Mouse (Mus musculus) forebrain, embryonic 15.5 days (tissue): ENCODE data around the gene Slc35f6. TPM values are rescaled to one million over a fixed set of nuclear protein-coding genes. Genes with fewer than 3 reads are reported as not detected.
A peak's percentile ranks its signal among the peaks of the same experiment; 100 is the strongest.

ENCODE experiments used
- ATAC-seq: fragments of 200-750 bp; cut with Nextera tagmentation; replicated peaks from 2 replicates; pipeline ENCODE4 v1.8.0; 2017; ENCODE audit warnings: mild to moderate bottlenecking, moderate TSS enrichment, moderate library complexity
- H3K27ac ChIP-seq: fragments of 300-500 bp; sonication (generic); replicated peaks from 2 replicates; pipeline ENCODE4 v1.5.1; 2015; ENCODE audit warnings: mild to moderate bottlenecking, inconsistent platforms
- H3K27me3 ChIP-seq: fragments of 300-500 bp; sonication (generic); 2 replicates; pipeline ENCODE4 v1.6.1; 2015; ENCODE audit warnings: inconsistent platforms
- H3K36me3 ChIP-seq: fragments of 300-500 bp; sonication (generic); 2 replicates; pipeline ENCODE4 v1.6.1; 2015; ENCODE audit warnings: mild to moderate bottlenecking, inconsistent platforms
- H3K4me1 ChIP-seq: fragments of 300-500 bp; sonication (generic); 2 replicates; pipeline ENCODE4 v1.6.1; 2015; ENCODE audit warnings: inconsistent platforms
- H3K4me2 ChIP-seq: fragments of 300-500 bp; sonication (generic); replicated peaks from 2 replicates; pipeline ENCODE4 v1.6.1; 2015; ENCODE audit warnings: mild to moderate bottlenecking, inconsistent platforms
- H3K4me3 ChIP-seq: fragments of 300-500 bp; sonication (generic); 2 replicates; pipeline ENCODE4 v1.5.1; 2015; ENCODE audit warnings: mild to moderate bottlenecking, inconsistent platforms
- H3K9ac ChIP-seq: fragments of 300-500 bp; sonication (generic); replicated peaks from 2 replicates; pipeline ENCODE4 v1.6.1; 2015; ENCODE audit warnings: mild to moderate bottlenecking, inconsistent platforms
- H3K9me3 ChIP-seq: fragments of 300-500 bp; sonication (generic); 2 replicates; pipeline ENCODE4 v1.6.1; 2016; ENCODE audit warnings: inconsistent platforms
- WGBS: fragments of 180-500 bp; shearing (Covaris S2); methylation state at CpG from one replicate; pipeline ENCODE4 v1.1.7; 2015; ENCODE audit warnings: mixed read lengths; 5-methylcytosine and 5-hydroxymethylcytosine counted together
- polyA plus RNA-seq: library from polyadenylated mRNA; unstranded; fragments of >200 nt; fragmentation: Nextera tagmentation; extraction: Ambion mirVana; gene quantifications from 2 replicates; pipeline ENCODE4 v1.2.1, GENCODE M21; 2015

Gene Slc35f6
- polyA plus RNA-seq = 28.0 and 31.1 TPM in 2 replicates

GRCm38 (mm10) chr5:30647815-30648560, at the start of gene Slc35f6:
Slc35f6 (plus strand) TSS chr5:30647933.
- H3K4me3 ChIP-seq = peak within 1 kb of the TSS; percentile 87
- peak; percentile 95 for ATAC-seq
- H3K27me3 ChIP-seq = no peaks in the 10 kb centered on the region
- H3K36me3 ChIP-seq = no peaks in the 10 kb centered on the region
- WGBS = under 1% methylated on average over 38 of the region's 38 CpGs
- H3K4me1 ChIP-seq = peaks cover 15% of the 10 kb centered on the region
- H3K27ac ChIP-seq = peak within 1 kb of the TSS; percentile 44
- peak within 1 kb of the TSS; percentile 66 for H3K9ac ChIP-seq
- H3K4me2 ChIP-seq = peak within 1 kb of the TSS; percentile 97
- H3K9me3 ChIP-seq = no peaks in the 10 kb centered on the region

GRCm38 (mm10) chr5:30601397-30601796, 46.3 kb upstream of the Slc35f6 start:
- Histone ChIP-seq H3K9ac (no peak overlapping the region), H3K27me3 (no peaks in the 10 kb centered on the region), H3K27ac (no peak overlapping the region), H3K4me2 (no peak overlapping the region), H3K4me3 (no peak overlapping the region), H3K4me1 (peaks cover 5% of the 10 kb centered on the region), H3K9me3 (no peaks in the 10 kb centered on the region), H3K36me3 (no peaks in the 10 kb centered on the region)
- WGBS = 47% methylated on average over 4 of the region's 4 CpGs
- ATAC-seq = no peak

- Histone ChIP-seq H3K27me3 (no peaks in the 10 kb centered on the region), H3K9ac (no peak overlapping the region), H3K36me3 (no peaks in the 10 kb centered on the region), H3K4me3 (no peak overlapping the region), H3K27ac (no peak overlapping the region), H3K4me1 (peaks cover 14% of the 10 kb centered on the region), H3K4me2 (no peak overlapping the region), H3K9me3 (no peaks in the 10 kb centered on the region)
- 57% methylated on average over 3 of the region's 3 CpGs for whole genome bisulfite sequencing
- no peak for ATAC-seq
These were observed 44.5 kb upstream of the Slc35f6 start for GRCm38 (mm10) chr5:30603255-30603654.

GRCm38 (mm10) chr5:30603926-30604325, 43.8 kb upstream of the Slc35f6 start:
- Histone ChIP-seq H3K27ac (no peak overlapping the region), H3K27me3 (no peaks in the 10 kb centered on the region), H3K4me1 (peaks cover 14% of the 10 kb centered on the region), H3K4me2 (no peak overlapping the region), H3K4me3 (no peak overlapping the region), H3K9ac (no peak overlapping the region), H3K9me3 (no peaks in the 10 kb centered on the region), H3K36me3 (no peaks in the 10 kb centered on the region)
- 82% methylated on average over 4 of the region's 4 CpGs for WGBS
- no peak for ATAC-seq

- no peak overlapping the region for H3K4me3 ChIP-seq
- H3K4me2 ChIP-seq = no peak overlapping the region
- WGBS = 56% methylated on average over 8 of the region's 8 CpGs
- no peak overlapping the region for H3K9ac ChIP-seq
- H3K4me1 ChIP-seq = peaks cover 14% of the 10 kb centered on the region
- H3K27me3 ChIP-seq = no peaks in the 10 kb centered on the region
- no peaks in the 10 kb centered on the region for H3K9me3 ChIP-seq
- H3K36me3 ChIP-seq = no peaks in the 10 kb centered on the region
- no peak for ATAC-seq
- H3K27ac ChIP-seq = no peak overlapping the region
These were observed 43.0 kb upstream of the Slc35f6 start for GRCm38 (mm10) chr5:30604769-30605188.

GRCm38 (mm10) chr5:30605649-30606048, 42.1 kb upstream of the Slc35f6 start:
- H3K27me3 ChIP-seq = no peaks in the 10 kb centered on the region
- H3K4me2 ChIP-seq = no peak overlapping the region
- no peak for ATAC-seq
- 91% methylated on average over 6 of the region's 6 CpGs for WGBS
- no peak overlapping the region for H3K27ac ChIP-seq
- H3K36me3 ChIP-seq = no peaks in the 10 kb centered on the region
- 0 out of 2 replicates have a peak overlapping the region, but pooled peaks have one; percentile 10 for H3K9ac ChIP-seq
- H3K4me3 ChIP-seq = no peak overlapping the region
- peaks cover 14% of the 10 kb centered on the region for H3K4me1 ChIP-seq
- no peaks in the 10 kb centered on the region for H3K9me3 ChIP-seq

GRCm38 (mm10) chr5:30606424-30607073, 41.2 kb upstream of the Slc35f6 start:
- H3K27me3 ChIP-seq = no peaks in the 10 kb centered on the region
- peaks cover 14% of the 10 kb centered on the region for H3K4me1 ChIP-seq
- no peak overlapping the region for H3K9ac ChIP-seq
- ATAC-seq = peak; percentile 75
- WGBS = 57% methylated on average over 16 of the region's 16 CpGs
- H3K36me3 ChIP-seq = no peaks in the 10 kb centered on the region
- no peak overlapping the region for H3K4me3 ChIP-seq
- peak overlapping the region; percentile 42; the same call in 1 of the 2 replicates for H3K27ac ChIP-seq
- no peak overlapping the region for H3K4me2 ChIP-seq
- H3K9me3 ChIP-seq = no peaks in the 10 kb centered on the region

GRCm38 (mm10) chr5:30609094-30609493, 38.6 kb upstream of the Slc35f6 start:
- Histone ChIP-seq H3K4me2 (no peak overlapping the region), H3K9ac (no peak overlapping the region), H3K9me3 (no peaks in the 10 kb centered on the region), H3K36me3 (no peaks in the 10 kb centered on the region), H3K27me3 (no peaks in the 10 kb centered on the region), H3K4me3 (no peak overlapping the region), H3K27ac (no peak overlapping the region), H3K4me1 (peaks cover 14% of the 10 kb centered on the region)
- WGBS = 88% methylated on average over 7 of the region's 7 CpGs
- ATAC-seq = no peak

GRCm38 (mm10) chr5:30609918-30610645, 37.7 kb upstream of the Slc35f6 start:
- H3K4me3 ChIP-seq = no peak overlapping the region
- WGBS = 90% methylated on average over 8 of the region's 8 CpGs
- ATAC-seq = no peak

GRCm38 (mm10) chr5:30611091-30611490, 36.6 kb upstream of the Slc35f6 start:
- H3K27ac ChIP-seq = no peak overlapping the region
- no peaks in the 10 kb centered on the region for H3K27me3 ChIP-seq
- peaks cover 11% of the 10 kb centered on the region for H3K4me1 ChIP-seq
- H3K4me3 ChIP-seq = no peak overlapping the region
- H3K9me3 ChIP-seq = no peaks in the 10 kb centered on the region
- H3K9ac ChIP-seq = no peak overlapping the region
- H3K4me2 ChIP-seq = no peak overlapping the region
- 76% methylated on average over 1 of the region's 1 CpGs for WGBS
- no peaks in the 10 kb centered on the region for H3K36me3 ChIP-seq
- ATAC-seq = no peak

More at GRCm38 (mm10) chr5:30609918-30610645, 37.7 kb upstream of the Slc35f6 start:
- H3K27ac ChIP-seq = no peak overlapping the region
- no peaks in the 10 kb centered on the region for H3K9me3 ChIP-seq
- no peaks in the 10 kb centered on the region for H3K27me3 ChIP-seq
- peaks cover 14% of the 10 kb centered on the region for H3K4me1 ChIP-seq
- H3K36me3 ChIP-seq = no peaks in the 10 kb centered on the region
- no peak overlapping the region for H3K9ac ChIP-seq
- H3K4me2 ChIP-seq = no peak overlapping the region

- H3K9ac ChIP-seq = no peak overlapping the region
- H3K4me1 ChIP-seq = peaks cover 5% of the 10 kb centered on the region
- H3K4me3 ChIP-seq = no peak overlapping the region
- H3K4me2 ChIP-seq = no peak overlapping the region
- 21% methylated on average over 3 of the region's 3 CpGs for WGBS
- no peaks in the 10 kb centered on the region for H3K9me3 ChIP-seq
- H3K27ac ChIP-seq = no peak overlapping the region
- no peak for ATAC-seq
- no peaks in the 10 kb centered on the region for H3K36me3 ChIP-seq
- no peaks in the 10 kb centered on the region for H3K27me3 ChIP-seq
These were observed 36.0 kb upstream of the Slc35f6 start for GRCm38 (mm10) chr5:30611689-30612088.

- no peak overlapping the region for H3K9ac ChIP-seq
- ATAC-seq = no peak
- no peaks in the 10 kb centered on the region for H3K9me3 ChIP-seq
- no peaks in the 10 kb centered on the region for H3K36me3 ChIP-seq
- no peaks in the 10 kb centered on the region for H3K4me1 ChIP-seq
- H3K27me3 ChIP-seq = no peaks in the 10 kb centered on the region
- 89% methylated on average over 4 of the region's 4 CpGs for WGBS
- H3K4me2 ChIP-seq = no peak overlapping the region
- no peak overlapping the region for H3K27ac ChIP-seq
- H3K4me3 ChIP-seq = no peak overlapping the region
These were observed 35.2 kb upstream of the Slc35f6 start for GRCm38 (mm10) chr5:30612575-30612974.
